Mouse (Mus musculus): ENCODE measurements around the gene Rnaseh2b.

- TF ChIP-seq CTCF (IDR thresholded peaks at IDR 0.05; ENCODE audit: borderline replicate concordance, extremely low read depth, insufficient read depth, insufficient read length) (no peak), POLR2A (IDR thresholded peaks at IDR 0.05; ENCODE audit: borderline replicate concordance, extremely low read depth, insufficient read depth, insufficient read length, poor library complexity, severe bottlenecking) (no peak)
These were observed 48.9 kb upstream of the Rnaseh2b start for GRCm38 (mm10) chr14:62243530-62243929.
